Mouse (Mus musculus) gastrocnemius, postnatal 10 days (tissue): Measurements from ENCODE around the gene Hsd17b1. TPM values are rescaled to one million over a fixed set of nuclear protein-coding genes. Genes with fewer than 3 reads are reported as not detected.

Source experiments
- microRNA-seq, 2 experiments: library from miRNA; unstranded; fragments of <30 nt; microRNA quantifications; one replicate each; pipeline ENCODE4 v1.2.0; 2021
- total RNA-seq, 2 experiments: library from RNA; stranded (reverse); gene quantifications; 2 replicates each; pipeline ENCODE4 v1.2.3; 2021

Gene Hsd17b1
- total RNA-seq, 2 experiments from 2014 or later, result 0.23 to 0.25 TPM

Small RNA genes within 50 kb of the gene (microRNA-seq; reads per million reads assigned to microRNA genes)
- gene Mir6928, result 0 to 0.32 reads per million in 2 experiments

Other genes starting within 250 kb of the Hsd17b1 start
- gene Stat5b, start 227.7 kb upstream of the Hsd17b1 start, total RNA-seq, result 100 to 1,000 TPM; 107 to 114 TPM
- 10 to 100 TPM; 29.6 to 32.7 TPM for gene Stat5a, start 219.1 kb upstream of the Hsd17b1 start, total RNA-seq
- gene Stat3, start 138.9 kb upstream of the Hsd17b1 start, total RNA-seq, result 10 to 100 TPM; 49.1 to 56.7 TPM
- gene Cavin1, start 107.5 kb upstream of the Hsd17b1 start, total RNA-seq, result 100 to 1,000 TPM; 279 to 309 TPM
- 10 to 100 TPM; 52.9 to 59.9 TPM for gene Atp6v0a1, start 69.0 kb upstream of the Hsd17b1 start, total RNA-seq
- 10 to 100 TPM in 1 of 2 experiments, 1 to 10 TPM in 1; 9.2 to 11.6 TPM for gene Naglu, start 8.4 kb upstream of the Hsd17b1 start, total RNA-seq
- 10 to 100 TPM; 10.7 to 11.7 TPM for gene Coasy, start 4.2 kb downstream of the Hsd17b1 start, total RNA-seq
- gene Mlx, start 8.9 kb downstream of the Hsd17b1 start, total RNA-seq, result 10 to 100 TPM; 10.7 to 12.2 TPM
- 1 to 10 TPM; 2.8 to 4.0 TPM for gene Psmc3ip, start 17.0 kb downstream of the Hsd17b1 start, total RNA-seq
- gene Retreg3, start 41.5 kb downstream of the Hsd17b1 start, total RNA-seq, result 10 to 100 TPM; 37.3 to 37.5 TPM
- gene Tubg1, start 41.5 kb downstream of the Hsd17b1 start, total RNA-seq, result 10 to 100 TPM; 37.4 to 39.0 TPM
- 1 to 10 TPM; 5.5 to 6.3 TPM for gene Tubg2, start 77.5 kb downstream of the Hsd17b1 start, total RNA-seq
- gene Cntnap1, start 92.1 kb downstream of the Hsd17b1 start, total RNA-seq, result 1 to 10 TPM; 4.2 to 4.3 TPM
- 10 to 100 TPM; 33.2 to 36.7 TPM for gene Plekhh3, start 92.9 kb downstream of the Hsd17b1 start, total RNA-seq
- not detected for gene Ccr10, start 97.0 kb downstream of the Hsd17b1 start, total RNA-seq
- gene Ezh1, start 148.1 kb downstream of the Hsd17b1 start, total RNA-seq, result 10 to 100 TPM; 17.2 to 17.7 TPM
- 10 to 100 TPM; 70.5 to 72.8 TPM for gene Ramp2, start 167.6 kb downstream of the Hsd17b1 start, total RNA-seq
- gene Vps25, start 175.3 kb downstream of the Hsd17b1 start, total RNA-seq, result 10 to 100 TPM; 40.1 to 44.3 TPM
- 1 to 10 TPM in 1 of 2 experiments, under 1 TPM in 1; 0.35 to 1.4 TPM for gene Wnk4, start 182.2 kb downstream of the Hsd17b1 start, total RNA-seq
- under 1 TPM; 0.14 to 0.18 TPM for gene Cntd1, start 200.6 kb downstream of the Hsd17b1 start, total RNA-seq
- gene Coa3, start 200.7 kb downstream of the Hsd17b1 start, total RNA-seq, result 10 to 100 TPM; 66.3 to 74.5 TPM
- gene Becn1, start 223.9 kb downstream of the Hsd17b1 start, total RNA-seq, result 10 to 100 TPM; 74.5 to 76.9 TPM
- 10 to 100 TPM; 72.4 TPM for gene Psme3, start 237.8 kb downstream of the Hsd17b1 start, total RNA-seq
- 1 to 10 TPM; 1.7 to 2.3 TPM for gene Aoc2, start 246.7 kb downstream of the Hsd17b1 start, total RNA-seq